Mouse (Mus musculus) forebrain, embryonic 10.5 days (tissue): ENCODE measurements at regions not wholly inside any gene's neighbourhood (a gene's known extent, or its start where the extent isn't known, plus 50 kb on each side); places are given as distances from the start of the nearest gene placed in this dataset.

ENCODE experiments used
- DNase-seq: peaks from one replicate; pipeline ENCODE4 v3.0.0-alpha.2; 2017; ENCODE audit warnings: low spot score; ENCODE audit errors: extremely low spot score
- H3K27ac ChIP-seq: fragments of 300-500 bp; sonication (generic); 2 replicates; pipeline ENCODE4 v1.5.1; 2016; ENCODE audit warnings: mild to moderate bottlenecking
- H3K27me3 ChIP-seq: fragments of 300-500 bp; sonication (generic); 2 replicates; pipeline ENCODE4 v1.6.1; 2016; ENCODE audit warnings: mild to moderate bottlenecking; ENCODE audit not compliant: poor library complexity, severe bottlenecking
- H3K36me3 ChIP-seq: fragments of 300-500 bp; sonication (generic); replicated peaks from 2 replicates; pipeline ENCODE4 v1.6.1; 2016; ENCODE audit warnings: mild to moderate bottlenecking, moderate library complexity
- H3K4me1 ChIP-seq: fragments of 300-500 bp; sonication (generic); 2 replicates; pipeline ENCODE4 v1.6.1; 2016
- H3K4me3 ChIP-seq: fragments of 300-500 bp; sonication (generic); 2 replicates; pipeline ENCODE4 v1.5.1; 2016; ENCODE audit warnings: mild to moderate bottlenecking, moderate library complexity
- H3K9me3 ChIP-seq: fragments of 300-500 bp; sonication (generic); 2 replicates; pipeline ENCODE4 v1.6.1; 2016; ENCODE audit warnings: mild to moderate bottlenecking, moderate library complexity
- WGBS: fragments of 180-500 bp; shearing (Covaris S2); methylation state at CpG from one replicate; pipeline ENCODE4 v1.1.7; 2016; 5-methylcytosine and 5-hydroxymethylcytosine counted together

DNA sequence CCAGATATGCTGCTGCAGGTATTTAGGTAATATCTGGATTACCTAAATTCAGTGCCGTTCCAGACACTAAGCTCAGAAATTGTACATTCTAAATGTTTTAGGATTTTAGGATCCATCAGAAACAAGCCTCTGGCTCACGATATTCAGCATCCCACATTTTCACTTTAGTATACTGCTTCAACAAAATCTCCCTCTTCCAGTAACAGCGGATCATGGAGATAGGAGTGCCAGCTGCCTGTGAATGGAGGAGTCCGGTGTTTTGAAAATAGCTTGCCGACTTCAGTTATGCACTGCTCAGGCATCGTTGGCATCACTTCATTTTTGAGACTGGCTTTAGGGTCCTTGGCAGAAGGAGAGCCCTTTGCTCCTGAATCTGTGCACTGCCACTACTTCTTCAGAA, 2199.5 kb downstream of the 9330182O14Rik start:
- DNase-seq = no peak
- 95% methylated on average over 6 of the region's 6 CpGs for WGBS
- no peak overlapping the region for H3K4me3 ChIP-seq
- H3K36me3 ChIP-seq = no peaks in the 10 kb centered on the region
- no peaks in the 10 kb centered on the region for H3K9me3 ChIP-seq
- H3K4me1 ChIP-seq = no peaks in the 10 kb centered on the region
- no peak overlapping the region for H3K27ac ChIP-seq
- H3K27me3 ChIP-seq = no peaks in the 10 kb centered on the region

- no peaks in the 10 kb centered on the region for H3K36me3 ChIP-seq
- no peaks in the 10 kb centered on the region for H3K4me1 ChIP-seq
- DNase-seq = no peak
- no peaks in the 10 kb centered on the region for H3K27me3 ChIP-seq
- H3K9me3 ChIP-seq = peaks cover under 1% of the 10 kb centered on the region; the same call in 1 of the 2 replicates
- H3K27ac ChIP-seq = no peak overlapping the region
- no peak overlapping the region for H3K4me3 ChIP-seq
- 88% methylated on average over 3 of the region's 3 CpGs for WGBS
Observed at GRCm38 (mm10) chr15:42346131-42346530, 2212.0 kb downstream of the 9330182O14Rik start.

DNA sequence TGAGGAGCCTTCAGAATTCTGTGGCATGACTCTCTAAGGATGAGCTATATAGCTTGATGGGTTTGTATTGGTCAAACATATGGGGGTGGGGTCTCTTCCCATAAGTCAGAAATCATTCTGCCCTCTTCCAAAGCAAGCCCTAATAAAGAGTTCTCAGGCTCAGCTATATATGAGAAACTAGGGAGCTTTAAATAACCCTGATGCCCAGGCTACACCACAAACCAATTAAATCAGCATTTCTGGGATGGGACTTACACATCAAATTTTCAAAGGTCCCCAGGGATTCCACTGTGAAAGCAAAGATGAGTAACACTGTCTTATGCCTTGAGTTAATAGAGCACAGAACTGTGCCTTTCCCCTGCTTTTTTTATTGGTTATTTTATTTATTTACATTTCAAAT, 2227.7 kb downstream of the 9330182O14Rik start:
- no peaks in the 10 kb centered on the region for H3K36me3 ChIP-seq
- DNase-seq = no peak
- H3K9me3 ChIP-seq = no peaks in the 10 kb centered on the region
- no peak overlapping the region for H3K27ac ChIP-seq
- H3K4me3 ChIP-seq = no peak overlapping the region
- H3K27me3 ChIP-seq = no peaks in the 10 kb centered on the region
- peaks cover 6% of the 10 kb centered on the region; the same call in 1 of the 2 replicates for H3K4me1 ChIP-seq

DNA sequence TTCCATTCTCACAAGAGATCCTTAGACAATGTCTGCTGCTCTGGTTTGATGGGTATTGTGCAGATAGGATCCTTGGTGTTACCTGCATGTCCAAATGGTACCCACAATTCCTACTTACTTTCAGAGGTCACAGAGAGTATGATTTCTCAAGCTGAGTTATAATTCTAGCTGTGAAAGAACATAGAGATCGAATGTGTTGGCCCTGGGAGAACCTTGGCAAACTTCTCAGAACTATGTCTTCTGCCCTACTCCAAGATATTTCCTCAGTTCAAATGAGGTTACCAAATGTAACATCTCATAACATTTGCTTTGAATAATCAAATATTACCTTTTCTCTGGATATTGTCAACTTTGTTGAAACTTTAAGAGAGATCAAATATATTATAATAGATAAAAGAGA, 2230.8 kb downstream of the 9330182O14Rik start:
- 94% methylated on average over 1 of the region's 1 CpGs for WGBS
- peaks cover 6% of the 10 kb centered on the region; the same call in 1 of the 2 replicates for H3K4me1 ChIP-seq
- no peak overlapping the region for H3K27ac ChIP-seq
- H3K36me3 ChIP-seq = no peaks in the 10 kb centered on the region
- no peaks in the 10 kb centered on the region for H3K9me3 ChIP-seq
- no peak overlapping the region for H3K4me3 ChIP-seq
- no peaks in the 10 kb centered on the region for H3K27me3 ChIP-seq
- DNase-seq = no peak

GRCm38 (mm10) chr15:42366796-42367195, 2232.6 kb downstream of the 9330182O14Rik start:
- Histone ChIP-seq H3K27me3 (peaks cover 6% of the 10 kb centered on the region; the same call in 1 of the 2 replicates), H3K9me3 (no peaks in the 10 kb centered on the region), H3K4me1 (peaks cover 6% of the 10 kb centered on the region; the same call in 1 of the 2 replicates), H3K36me3 (no peaks in the 10 kb centered on the region), H3K27ac (no peak overlapping the region), H3K4me3 (no peak overlapping the region)
- no peak for DNase-seq
- 41% methylated on average over 3 of the region's 3 CpGs for WGBS

GRCm38 (mm10) chr15:42369603-42370002, 2235.4 kb downstream of the 9330182O14Rik start:
- peaks cover 6% of the 10 kb centered on the region; the same call in 1 of the 2 replicates for H3K27me3 ChIP-seq
- H3K9me3 ChIP-seq = no peaks in the 10 kb centered on the region
- H3K36me3 ChIP-seq = no peaks in the 10 kb centered on the region

DNA sequence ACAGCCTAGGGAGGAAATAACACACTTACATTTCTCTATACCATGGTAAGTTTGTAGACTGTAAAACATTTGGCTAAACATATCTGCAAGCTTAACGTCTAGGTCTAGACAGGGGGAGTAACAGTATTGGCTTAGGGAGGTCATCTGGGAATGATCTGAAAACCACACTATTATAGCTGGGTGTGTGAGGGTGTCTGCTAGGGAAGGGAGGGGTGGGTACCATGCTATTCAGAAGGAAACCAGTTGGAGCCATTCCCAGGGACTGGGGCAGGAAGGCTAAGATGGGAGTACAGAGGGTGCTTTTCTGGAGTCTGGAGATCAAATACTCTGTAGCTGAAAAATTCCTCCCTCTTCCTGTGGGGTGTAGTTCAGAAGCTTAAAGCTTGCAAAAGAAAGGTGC, 2235.9 kb downstream of the 9330182O14Rik start:
- DNase-seq = no peak
- Histone ChIP-seq H3K4me3 (no peak overlapping the region), H3K4me1 (peaks cover 9% of the 10 kb centered on the region), H3K9me3 (no peaks in the 10 kb centered on the region), H3K36me3 (no peaks in the 10 kb centered on the region), H3K27me3 (peaks cover 6% of the 10 kb centered on the region; the same call in 1 of the 2 replicates), H3K27ac (no peak overlapping the region)
- WGBS = 83% methylated on average over 1 of the region's 1 CpGs

More at GRCm38 (mm10) chr15:42369603-42370002, 2235.4 kb downstream of the 9330182O14Rik start:
- no peak overlapping the region for H3K4me3 ChIP-seq
- no peak for DNase-seq
- no peak overlapping the region for H3K27ac ChIP-seq
- H3K4me1 ChIP-seq = peaks cover 9% of the 10 kb centered on the region

DNA sequence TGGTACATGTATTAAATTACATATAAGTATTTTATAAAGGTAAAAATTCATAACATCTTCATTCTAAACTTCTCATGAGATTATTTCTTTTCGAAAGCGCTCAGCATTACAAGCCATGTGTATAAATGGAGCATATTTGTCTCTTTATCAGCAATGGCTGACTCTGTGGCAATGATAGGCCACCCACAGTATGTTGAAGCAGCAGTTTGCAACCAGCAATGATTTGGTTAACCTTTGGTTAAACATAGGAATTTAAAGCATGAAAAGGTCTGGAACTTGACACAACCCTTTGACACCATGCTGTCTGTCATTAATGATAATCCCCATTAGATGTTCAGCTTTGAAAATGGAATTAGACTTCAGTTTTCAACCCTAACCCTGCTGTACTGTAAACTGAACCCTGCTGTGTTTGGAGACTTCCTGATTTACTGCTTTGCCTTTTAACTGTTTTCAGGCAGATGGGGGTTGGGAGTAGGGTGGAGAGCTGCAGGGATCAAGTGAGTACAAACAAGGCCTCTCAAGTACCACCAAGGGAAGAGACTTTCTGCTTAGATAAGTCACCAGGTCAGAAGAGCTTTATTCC, 2238.6 kb downstream of the 9330182O14Rik start:
- Histone ChIP-seq H3K27ac (no peak overlapping the region), H3K36me3 (no peaks in the 10 kb centered on the region), H3K4me1 (peaks cover 3% of the 10 kb centered on the region; the same call in 1 of the 2 replicates), H3K9me3 (no peaks in the 10 kb centered on the region), H3K4me3 (no peak overlapping the region), H3K27me3 (peaks cover 6% of the 10 kb centered on the region; the same call in 1 of the 2 replicates)
- WGBS = 93% methylated on average over 2 of the region's 2 CpGs
- no peak for DNase-seq
